Mouse (Mus musculus) kidney, embryonic 15.5 days (tissue): Measurements from ENCODE around the gene Hist1h4b. TPM values are rescaled to one million over a fixed set of nuclear protein-coding genes. Genes with fewer than 3 reads are reported as not detected.
"Not testable (repeated sequence)": the region's sequence is repeated elsewhere in the genome, so short reads cannot be mapped to it uniquely, and the experiment has no call there.

ENCODE experiments used
- ATAC-seq: fragments of 200-750 bp; cut with Nextera tagmentation; replicated peaks from 2 replicates; pipeline ENCODE4 v1.8.0; 2017; ENCODE audit warnings: moderate TSS enrichment; ENCODE audit not compliant: low FRiP score
- H3K27ac ChIP-seq: fragments of 300-500 bp; sonication (generic); 2 replicates; pipeline ENCODE4 v1.5.1; 2015; ENCODE audit warnings: mild to moderate bottlenecking, inconsistent platforms
- H3K27me3 ChIP-seq: fragments of 300-500 bp; sonication (generic); 2 replicates; pipeline ENCODE4 v1.6.1; 2015; ENCODE audit warnings: inconsistent platforms
- H3K36me3 ChIP-seq: fragments of 300-500 bp; sonication (generic); 2 replicates; pipeline ENCODE4 v1.6.1; 2015; ENCODE audit warnings: inconsistent platforms
- H3K4me1 ChIP-seq: fragments of 300-500 bp; sonication (generic); 2 replicates; pipeline ENCODE4 v1.6.1; 2015; ENCODE audit warnings: inconsistent platforms
- H3K4me2 ChIP-seq: fragments of 300-500 bp; sonication (generic); 2 replicates; pipeline ENCODE4 v1.6.1; 2015; ENCODE audit warnings: moderate library complexity, mild to moderate bottlenecking, inconsistent platforms
- H3K4me3 ChIP-seq: fragments of 300-500 bp; sonication (generic); replicated peaks from 2 replicates; pipeline ENCODE4 v1.5.1; 2015; ENCODE audit warnings: mild to moderate bottlenecking, inconsistent platforms
- H3K9ac ChIP-seq: fragments of 300-500 bp; sonication (generic); 2 replicates; pipeline ENCODE4 v1.6.1; 2015; ENCODE audit warnings: mild to moderate bottlenecking, inconsistent platforms
- H3K9me3 ChIP-seq: fragments of 300-500 bp; sonication (generic); replicated peaks from 2 replicates; pipeline ENCODE4 v1.6.1; 2016; ENCODE audit warnings: inconsistent platforms
- WGBS: fragments of 180-500 bp; shearing (Covaris S2); methylation state at CpG from one replicate; pipeline ENCODE4 v1.1.7; 2015; ENCODE audit warnings: mixed read lengths; 5-methylcytosine and 5-hydroxymethylcytosine counted together
- polyA plus RNA-seq: library from polyadenylated mRNA; unstranded; fragments of >200 nt; fragmentation: Nextera tagmentation; extraction: Ambion mirVana; gene quantifications from 2 replicates; pipeline ENCODE4 v1.2.1, GENCODE M21; 2015

Hist1h4b gene
- polyA plus RNA-seq, 1 experiment from 2014 or later: 6.4 TPM

DNA sequence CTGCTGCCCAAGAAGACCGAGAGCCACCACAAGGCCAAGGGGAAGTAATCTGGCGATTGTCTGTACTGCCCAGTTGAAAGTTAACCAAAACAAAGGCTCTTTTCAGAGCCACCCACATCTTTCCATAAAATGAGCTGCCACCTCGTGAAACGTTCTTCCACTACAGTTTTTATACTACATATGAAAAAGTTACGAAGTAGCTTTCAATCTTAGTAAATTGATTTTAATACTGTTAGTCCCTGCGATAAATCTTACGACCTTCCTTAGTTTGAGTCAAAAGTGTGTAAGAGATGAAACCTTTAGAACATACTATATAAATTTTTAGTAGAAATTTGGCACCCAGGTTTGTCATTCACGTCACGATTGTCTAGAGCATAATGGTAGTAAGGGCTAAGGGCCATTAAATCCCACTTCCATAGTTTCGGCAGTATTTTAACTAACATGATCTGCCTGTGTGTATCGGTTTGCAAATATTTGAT, 5.3 kb upstream of the Hist1h4b start:
- Histone ChIP-seq H3K4me2 (peak overlapping the region; percentile 62), H3K27ac (peak overlapping the region; percentile 98), H3K9me3 (no peaks in the 10 kb centered on the region), H3K9ac (peak overlapping the region; percentile 50), H3K36me3 (no peaks in the 10 kb centered on the region), H3K4me1 (peaks cover 17% of the 10 kb centered on the region), H3K4me3 (peak overlapping the region; percentile 47), H3K27me3 (no peaks in the 10 kb centered on the region)
- WGBS: under 1% methylated on average over 11 of the region's 11 CpGs
- ATAC-seq: no peak

DNA sequence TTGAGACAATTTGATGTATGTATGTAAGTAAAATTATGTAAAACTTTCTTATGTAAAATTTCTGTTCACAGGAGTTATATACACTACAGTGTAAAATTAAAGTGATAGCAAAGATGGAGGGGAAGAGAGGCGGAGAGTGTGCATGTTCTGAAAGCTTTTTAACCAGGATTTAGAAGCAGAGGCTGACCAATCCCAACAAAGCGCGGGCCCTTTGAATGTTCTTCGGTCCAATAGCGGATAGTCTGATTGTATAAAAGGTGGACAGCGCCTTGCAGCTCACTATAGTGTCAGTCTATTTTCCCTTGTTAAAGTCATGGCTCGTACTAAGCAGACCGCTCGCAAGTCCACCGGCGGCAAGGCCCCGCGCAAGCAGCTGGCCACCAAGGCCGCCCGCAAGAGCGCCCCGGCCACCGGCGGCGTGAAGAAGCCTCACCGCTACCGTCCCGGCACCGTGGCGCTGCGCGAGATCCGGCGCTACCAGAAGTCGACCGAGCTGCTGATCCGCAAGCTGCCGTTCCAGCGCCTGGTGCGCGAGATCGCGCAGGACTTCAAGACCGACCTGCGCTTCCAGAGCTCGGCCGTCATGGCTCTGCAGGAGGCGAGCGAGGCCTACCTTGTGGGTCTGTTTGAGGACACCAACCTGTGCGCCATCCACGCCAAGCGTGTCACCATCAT, 4.6 kb upstream of the Hist1h4b start, which contains the start of gene Hist1h3b:
TSS of gene Hist1h3b (plus strand) at position 201 of the 675 bp plus-strand sequence.
- under 1% methylated on average over 19 of the region's 47 CpGs for WGBS
- peaks cover 15% of the 10 kb centered on the region for H3K4me1 ChIP-seq
- peak within 1 kb of the TSS; percentile 47 for H3K4me3 ChIP-seq
- not testable (repeated sequence) for H3K36me3 ChIP-seq, H3K9me3 ChIP-seq, H3K27me3 ChIP-seq
- peak within 1 kb of the TSS; percentile 50 for H3K9ac ChIP-seq
- H3K4me2 ChIP-seq: peak within 1 kb of the TSS; percentile 62
- peak within 1 kb of the TSS; percentile 98 for H3K27ac ChIP-seq
- ATAC-seq: peak; percentile 92

DNA sequence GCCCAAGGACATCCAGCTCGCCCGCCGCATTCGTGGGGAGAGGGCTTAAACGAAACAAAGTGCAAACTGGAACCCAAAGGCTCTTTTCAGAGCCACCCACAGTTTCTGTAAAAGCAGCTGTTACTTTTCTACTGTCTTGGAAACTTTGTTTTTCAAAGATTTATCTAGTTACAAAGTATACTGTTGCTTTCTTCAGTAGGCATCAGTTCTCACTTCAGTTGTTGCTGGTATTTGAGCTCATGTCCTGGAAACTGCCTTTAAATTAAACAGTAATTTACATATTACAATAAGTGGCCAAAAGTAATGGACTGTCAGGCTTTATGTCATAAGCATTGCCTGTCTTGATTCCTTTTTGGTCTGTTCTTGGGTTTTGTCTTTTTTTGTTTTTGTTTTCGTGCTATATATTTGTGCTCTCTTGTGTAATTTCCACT, 4.1 kb upstream of the Hist1h4b start:
- peaks cover 14% of the 10 kb centered on the region for H3K4me1 ChIP-seq
- no peak for ATAC-seq
- H3K36me3 ChIP-seq: no peaks in the 10 kb centered on the region
- peak overlapping the region; percentile 41 for H3K9ac ChIP-seq
- peak overlapping the region; percentile 90 for H3K27ac ChIP-seq
- H3K27me3 ChIP-seq: no peaks in the 10 kb centered on the region
- peak overlapping the region; percentile 57 for H3K4me2 ChIP-seq
- WGBS: 4% methylated on average over 6 of the region's 6 CpGs
- H3K4me3 ChIP-seq: peak overlapping the region; percentile 44
- no peaks in the 10 kb centered on the region for H3K9me3 ChIP-seq

DNA sequence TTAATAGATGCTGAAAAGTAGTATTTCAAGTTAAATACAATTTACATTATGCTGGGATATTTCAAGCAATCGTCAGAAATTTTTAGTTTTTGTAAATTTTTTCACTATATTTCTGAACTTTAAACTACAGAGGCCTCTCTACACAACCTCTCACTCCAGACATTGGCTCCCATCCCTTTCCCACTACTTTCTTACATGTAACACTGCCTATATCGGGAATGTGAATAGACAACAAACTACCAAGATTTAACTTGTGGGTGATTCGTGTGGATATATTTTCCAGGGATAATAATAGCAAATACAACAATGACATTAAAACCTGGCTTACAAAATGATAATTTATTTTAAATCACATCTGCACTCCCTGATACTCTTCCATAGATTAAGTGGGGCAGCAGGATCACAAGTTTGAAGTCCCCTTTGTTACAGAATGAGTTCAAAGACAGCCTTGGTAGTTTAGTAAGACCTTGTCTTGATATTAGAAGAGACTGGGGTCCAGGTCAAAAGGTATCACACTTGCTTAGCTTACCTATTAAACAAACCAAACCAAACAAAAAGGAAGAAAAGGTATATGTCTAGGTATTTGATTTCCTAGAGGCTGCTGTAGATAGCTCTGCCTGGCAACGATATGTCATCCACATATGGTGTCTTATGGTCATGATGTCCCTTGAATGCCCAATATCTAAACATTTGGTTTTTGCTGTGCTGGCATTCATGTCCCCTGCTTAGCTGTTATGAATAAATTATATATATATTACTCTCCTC, 3.3 kb upstream of the Hist1h4b start:
- Histone ChIP-seq H3K4me1 (peaks cover 6% of the 10 kb centered on the region), H3K9me3 (no peaks in the 10 kb centered on the region), H3K27ac (peak overlapping the region; percentile 90), H3K9ac (no peak overlapping the region), H3K4me3 (peak overlapping the region; percentile 44), H3K36me3 (no peaks in the 10 kb centered on the region), H3K27me3 (no peaks in the 10 kb centered on the region), H3K4me2 (peak overlapping the region; percentile 57)
- ATAC-seq: no peak
- WGBS: 56% methylated on average over 4 of the region's 4 CpGs

DNA sequence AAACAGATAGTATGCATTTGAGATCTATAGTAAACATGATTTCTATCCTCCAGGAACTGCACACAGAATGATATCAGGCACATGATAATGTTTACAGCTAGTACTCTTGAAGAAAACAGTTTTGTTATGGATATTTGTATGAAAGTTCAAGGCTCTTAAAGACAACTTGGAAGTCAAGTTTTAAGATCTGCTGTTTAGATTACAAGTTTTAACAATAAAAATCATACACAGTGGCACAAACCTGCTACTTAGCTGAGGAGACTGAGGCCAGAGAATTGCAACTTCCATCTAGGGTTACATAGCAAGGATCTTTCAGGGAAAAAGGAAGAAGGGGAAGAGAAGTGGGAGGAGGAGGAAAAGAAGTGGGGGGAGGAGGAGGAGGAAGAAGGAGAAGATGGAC, 1.8 kb upstream of the Hist1h4b start:
- 0 out of 2 replicates have a peak overlapping the region, but pooled peaks have one; percentile 10 for H3K27ac ChIP-seq
- no peak for ATAC-seq

DNA sequence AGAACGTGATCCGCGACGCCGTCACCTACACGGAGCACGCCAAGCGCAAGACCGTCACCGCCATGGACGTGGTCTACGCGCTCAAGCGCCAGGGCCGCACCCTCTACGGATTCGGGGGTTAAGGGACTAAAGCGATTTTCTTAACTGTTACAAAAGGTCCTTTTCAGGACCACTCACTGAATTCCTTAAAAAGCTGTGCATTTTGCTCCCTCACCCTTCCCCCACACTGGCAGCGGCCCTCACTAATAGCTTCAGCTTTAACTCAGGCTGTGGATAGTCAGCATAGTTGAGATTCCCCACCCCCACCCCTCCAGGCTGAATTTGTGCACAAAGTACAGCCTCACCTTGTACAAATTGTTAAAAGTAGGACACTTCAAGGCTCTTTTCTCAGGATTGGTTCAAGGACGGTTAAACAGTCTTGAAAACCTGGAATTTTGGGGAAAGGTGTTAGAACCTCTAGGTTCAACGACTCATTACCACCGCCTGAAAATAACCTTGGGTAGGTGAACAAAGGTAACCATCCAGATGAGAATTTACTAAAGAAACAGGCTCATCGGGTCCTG, 479 bp downstream of the Hist1h4b start:
- Histone ChIP-seq H3K9me3 (no peaks in the 10 kb centered on the region), H3K9ac (peak overlapping the region; percentile 59), H3K4me1 (peaks cover 13% of the 10 kb centered on the region), H3K27ac (peak overlapping the region; percentile 97), H3K27me3 (no peaks in the 10 kb centered on the region), H3K4me3 (peak overlapping the region; percentile 46), H3K4me2 (peak overlapping the region; percentile 70), H3K36me3 (no peaks in the 10 kb centered on the region)
- no peak for ATAC-seq
- WGBS: under 1% methylated on average over 23 of the region's 23 CpGs

More for the DNA sequence above, 1.8 kb upstream of the Hist1h4b start:
- no peaks in the 10 kb centered on the region for H3K36me3 ChIP-seq
- H3K4me1 ChIP-seq: peaks cover 7% of the 10 kb centered on the region
- H3K4me3 ChIP-seq: no peak overlapping the region
- no peaks in the 10 kb centered on the region for H3K27me3 ChIP-seq
- H3K9me3 ChIP-seq: no peaks in the 10 kb centered on the region
- no peak overlapping the region for H3K9ac ChIP-seq
- H3K4me2 ChIP-seq: no peak overlapping the region

DNA sequence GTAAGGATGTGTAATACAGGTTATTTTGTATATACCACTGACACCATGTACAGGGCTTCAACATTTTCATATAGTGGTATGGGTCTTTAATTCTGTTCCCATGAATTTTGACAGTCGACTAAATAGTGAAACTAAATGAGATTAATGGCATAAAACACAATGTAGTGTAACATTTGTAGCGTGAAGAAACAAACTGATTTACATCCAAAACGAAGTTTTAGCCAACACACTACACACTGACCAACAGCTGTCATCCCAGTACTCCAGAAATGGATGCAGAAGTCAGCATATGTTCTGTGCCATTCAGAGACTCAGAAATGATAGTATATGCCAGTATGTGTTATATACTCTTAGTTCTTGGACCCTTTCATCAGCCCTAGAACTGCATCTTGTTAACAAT, 1.1 kb downstream of the Hist1h4b start:
- Histone ChIP-seq H3K4me3 (no peak overlapping the region), H3K9ac (no peak overlapping the region), H3K27ac (peak overlapping the region; percentile 59), H3K9me3 (no peaks in the 10 kb centered on the region), H3K36me3 (no peaks in the 10 kb centered on the region), H3K4me1 (peaks cover 16% of the 10 kb centered on the region), H3K27me3 (no peaks in the 10 kb centered on the region), H3K4me2 (0 out of 2 replicates have a peak overlapping the region, but pooled peaks have one; percentile 70)
- 44% methylated on average over 3 of the region's 3 CpGs for WGBS
- no peak for ATAC-seq

DNA sequence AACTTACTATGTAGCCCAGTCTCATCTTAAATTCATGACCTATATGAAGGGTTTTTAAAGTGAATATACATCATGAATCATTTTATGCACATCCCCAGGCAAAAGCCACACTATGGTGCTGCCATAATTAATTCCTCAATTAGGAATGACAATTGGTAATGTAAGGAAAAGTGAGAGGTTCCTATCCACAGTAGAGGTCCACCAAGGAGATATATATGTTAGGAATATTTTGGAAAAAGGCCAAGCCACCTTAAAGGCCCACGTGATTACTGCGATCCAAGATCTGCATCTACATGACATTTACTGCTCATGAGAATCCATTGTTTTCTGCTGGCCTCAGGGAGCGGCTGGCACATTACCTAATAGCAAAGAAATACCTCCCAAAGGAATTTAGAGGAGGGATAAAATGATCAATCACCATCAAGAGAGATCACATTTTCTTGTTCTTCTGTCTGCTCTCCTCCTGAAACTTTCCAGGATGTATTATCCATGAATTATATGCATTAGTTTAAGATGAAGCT, 2.5 kb downstream of the Hist1h4b start:
- no peak for ATAC-seq
- H3K4me1 ChIP-seq: peaks cover 25% of the 10 kb centered on the region
- 65% methylated on average over 3 of the region's 3 CpGs for WGBS
- no peak overlapping the region for H3K27ac ChIP-seq
- no peaks in the 10 kb centered on the region for H3K9me3 ChIP-seq
- no peak overlapping the region for H3K4me2 ChIP-seq
- H3K27me3 ChIP-seq: no peaks in the 10 kb centered on the region
- H3K36me3 ChIP-seq: no peaks in the 10 kb centered on the region
- no peak overlapping the region for H3K9ac ChIP-seq
- no peak overlapping the region for H3K4me3 ChIP-seq

DNA sequence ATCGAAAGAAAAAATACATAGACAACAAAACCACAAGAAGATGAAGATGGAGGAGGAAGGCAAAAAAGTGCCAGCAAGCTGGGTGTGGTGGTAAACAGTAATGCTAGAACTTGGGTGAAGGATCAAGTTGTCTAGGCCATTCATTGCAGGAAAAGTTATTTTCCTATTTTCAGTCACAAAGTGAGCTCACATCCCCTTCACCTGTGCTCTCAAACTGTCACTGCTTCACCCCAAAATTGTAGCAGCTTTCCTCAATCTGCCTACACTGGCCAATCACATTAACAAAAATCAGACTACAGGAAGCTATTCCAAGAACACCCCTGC, 3.1 kb downstream of the Hist1h4b start:
- Histone ChIP-seq H3K27ac (peak overlapping the region; percentile 98), H3K36me3 (no peaks in the 10 kb centered on the region), H3K27me3 (no peaks in the 10 kb centered on the region), H3K4me3 (peak overlapping the region; percentile 61), H3K9ac (peak overlapping the region; percentile 54), H3K4me2 (peak overlapping the region; percentile 85), H3K4me1 (peaks cover 31% of the 10 kb centered on the region), H3K9me3 (no peaks in the 10 kb centered on the region)
- ATAC-seq: no peak
- 72% methylated on average over 1 of the region's 1 CpGs for WGBS

DNA sequence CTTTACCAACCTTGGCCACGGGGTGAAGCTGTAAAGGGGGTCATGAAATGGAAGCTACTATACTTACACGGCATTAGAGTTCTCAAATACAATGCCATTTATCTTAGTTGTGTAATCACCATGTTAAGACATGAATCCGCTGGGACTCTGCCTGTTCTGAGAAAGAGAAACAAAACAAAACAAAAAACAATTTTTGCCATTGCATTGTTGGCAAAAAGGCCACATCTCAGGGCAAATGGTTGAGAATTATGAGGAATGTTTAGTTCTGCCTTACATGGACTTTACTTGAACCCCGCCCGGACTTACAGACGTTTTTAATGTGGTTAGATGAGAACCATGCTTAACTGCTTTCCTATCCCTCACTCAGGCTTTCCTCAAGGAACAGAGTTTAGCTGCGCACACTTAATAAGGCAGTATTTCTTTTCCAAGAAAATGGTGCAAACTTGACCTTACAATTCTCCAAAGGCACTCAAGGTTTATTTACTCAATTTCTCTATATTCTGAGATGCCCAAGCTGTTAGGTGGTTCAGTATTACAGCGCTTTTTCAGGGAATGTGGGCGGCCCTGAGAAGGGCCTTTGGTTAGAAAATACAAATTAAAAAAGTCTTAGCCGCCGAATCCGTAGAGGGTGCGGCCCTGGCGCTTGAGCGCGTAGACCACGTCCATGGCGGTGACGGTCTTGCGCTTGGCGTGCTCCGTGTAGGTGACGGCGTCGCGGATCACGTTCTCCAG, 3.6 kb downstream of the Hist1h4b start:
- Histone ChIP-seq H3K9me3 (no peaks in the 10 kb centered on the region), H3K4me2 (peak overlapping the region; percentile 85), H3K27ac (peak overlapping the region; percentile 98), H3K4me1 (peaks cover 32% of the 10 kb centered on the region), H3K27me3 (no peaks in the 10 kb centered on the region), H3K4me3 (peak overlapping the region; percentile 61), H3K36me3 (no peaks in the 10 kb centered on the region), H3K9ac (peak overlapping the region; percentile 54)
- ATAC-seq: no peak
- 1% methylated on average over 25 of the region's 27 CpGs for WGBS

DNA sequence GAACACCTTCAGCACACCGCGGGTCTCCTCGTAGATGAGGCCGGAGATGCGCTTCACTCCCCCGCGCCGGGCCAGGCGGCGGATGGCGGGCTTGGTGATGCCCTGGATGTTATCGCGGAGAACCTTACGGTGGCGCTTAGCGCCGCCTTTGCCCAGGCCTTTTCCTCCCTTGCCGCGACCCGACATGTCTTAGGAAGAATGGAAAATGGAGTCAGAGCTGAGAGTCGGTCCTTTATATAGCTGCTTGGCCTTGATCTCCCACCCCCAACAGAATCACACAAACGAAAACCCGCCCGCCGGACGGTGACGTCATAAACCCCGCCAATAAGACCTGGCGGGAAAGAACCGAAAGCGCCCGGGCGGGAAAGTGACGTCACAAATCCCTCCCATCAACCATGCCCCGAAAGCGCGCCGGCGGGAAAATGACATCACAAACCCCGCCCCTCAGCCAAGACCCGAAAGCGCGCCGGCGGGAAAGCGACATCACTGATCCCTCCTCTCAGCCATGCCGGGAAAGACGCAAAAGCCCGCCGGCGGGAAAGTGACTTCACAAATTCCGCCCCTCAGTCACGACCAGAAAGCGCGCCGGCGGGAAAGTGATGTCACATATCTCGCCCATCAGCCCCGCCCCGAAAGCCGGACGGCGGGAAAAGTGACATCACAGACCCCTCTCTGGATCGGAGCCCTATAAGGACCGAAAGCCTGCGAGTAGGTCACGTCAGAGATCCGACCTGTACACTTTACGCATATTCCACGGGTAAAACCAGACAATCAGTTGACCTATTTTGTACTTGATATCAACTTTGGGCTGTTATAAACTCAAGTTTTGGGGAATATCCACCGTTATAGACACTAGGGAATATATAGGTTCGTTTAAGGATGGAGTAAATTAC, 4.4 kb downstream of the Hist1h4b start, which contains the start of gene Hist1h4a:
TSS of gene Hist1h4a (minus strand) at position 259 of the 893 bp plus-strand sequence.
- Histone ChIP-seq H3K4me1 (peaks cover 32% of the 10 kb centered on the region), H3K27me3 (no peaks in the 10 kb centered on the region), H3K27ac (peak within 1 kb of the TSS; percentile 98), H3K36me3 (no peaks in the 10 kb centered on the region), H3K4me2 (peak within 1 kb of the TSS; percentile 85), H3K9me3 (no peaks in the 10 kb centered on the region), H3K9ac (peak within 1 kb of the TSS; percentile 61), H3K4me3 (peak within 1 kb of the TSS; percentile 61)
- WGBS: under 1% methylated on average over 67 of the region's 72 CpGs
- ATAC-seq: peak; percentile 76
